Mouse (Mus musculus): ENCODE results near the gene Gm12248. TPM values are rescaled to one million over a fixed set of nuclear protein-coding genes. Genes with fewer than 3 reads are reported as not detected.

Gene Gm12248
- polyA plus RNA-seq (2017; shearing (Covaris generic)): not detected

GRCm38 (mm10) chr11:58093021-58093528 is at the start of gene Gm12248:
TSS of gene Gm12248 (minus strand) at chr11:58093134.

GRCm38 (mm10) chr11:58103697-58104306 is 10.9 kb upstream of the Gm12248 start, which contains the start of gene Cnot8:
TSS of gene Cnot8 (plus strand) at chr11:58104153.

Other genes with a start within 250 kb of the Gm12248 start
- 100 to 1,000 TPM in 1 of 2 experiments, 10 to 100 TPM in 1; 89.3 to 100 TPM for gene Larp1, start 84.1 kb downstream of the Gm12248 start, polyA plus RNA-seq (2017; shearing (Covaris generic))
- 100 to 1,000 TPM in 1 of 2 experiments, 10 to 100 TPM in 1; 97.5 to 111 TPM for gene Cnot8, start 11.0 kb upstream of the Gm12248 start, polyA plus RNA-seq (2017; shearing (Covaris generic))
- gene Gemin5, start 75.4 kb upstream of the Gm12248 start, polyA plus RNA-seq (2017; shearing (Covaris generic)): 10 to 100 TPM; 12.4 to 17.4 TPM
- gene Mrpl22, start 78.5 kb upstream of the Gm12248 start, polyA plus RNA-seq (2017; shearing (Covaris generic)): 10 to 100 TPM; 51.1 to 66.0 TPM
- gene Igtp, start 106.4 kb upstream of the Gm12248 start, polyA plus RNA-seq (2017; shearing (Covaris generic)): 100 to 1,000 TPM; 514 to 718 TPM
- gene Irgm2, start 106.5 kb upstream of the Gm12248 start, polyA plus RNA-seq (2017; shearing (Covaris generic)): 100 to 1,000 TPM in 1 of 2 experiments, 10 to 100 TPM in 1; 52.4 to 106 TPM
- not detected for gene 4930438A08Rik, start 181.7 kb upstream of the Gm12248 start, polyA plus RNA-seq (2017; shearing (Covaris generic))
- gene Zfp692, start 213.9 kb upstream of the Gm12248 start, polyA plus RNA-seq (2017; shearing (Covaris generic)): 10 to 100 TPM; 25.6 to 28.0 TPM
- gene Zfp672, start 237.2 kb upstream of the Gm12248 start, polyA plus RNA-seq (2017; shearing (Covaris generic)): 10 to 100 TPM; 29.7 to 51.5 TPM
- 10 to 100 TPM; 11.3 to 19.7 TPM for gene Sh3bp5l, start 237.6 kb upstream of the Gm12248 start, polyA plus RNA-seq (2017; shearing (Covaris generic))

Data from activated CD4-positive, CD25-positive, alpha-beta regulatory T cell (primary cell).